Mouse (Mus musculus): ENCODE measurements around the gene Kcnj15.

- TF ChIP-seq CTCF (IDR thresholded peaks at IDR 0.05; ENCODE audit: control insufficient read depth, insufficient read depth, low read length) (no peak), POLR2A (IDR thresholded peaks at IDR 0.05; ENCODE audit: borderline replicate concordance, control insufficient read depth, low read depth, low read length) (no peak)
These were observed 50.5 kb downstream of the Kcnj15 start for GRCm38 (mm10) chr16:95307823-95308360.

Measured in bone marrow, adult 2 months (tissue).